Mouse (Mus musculus): ENCODE measurements around the gene Prrc2b.
A peak's percentile ranks its signal among the peaks of the same experiment; 100 is the strongest.

DNA sequence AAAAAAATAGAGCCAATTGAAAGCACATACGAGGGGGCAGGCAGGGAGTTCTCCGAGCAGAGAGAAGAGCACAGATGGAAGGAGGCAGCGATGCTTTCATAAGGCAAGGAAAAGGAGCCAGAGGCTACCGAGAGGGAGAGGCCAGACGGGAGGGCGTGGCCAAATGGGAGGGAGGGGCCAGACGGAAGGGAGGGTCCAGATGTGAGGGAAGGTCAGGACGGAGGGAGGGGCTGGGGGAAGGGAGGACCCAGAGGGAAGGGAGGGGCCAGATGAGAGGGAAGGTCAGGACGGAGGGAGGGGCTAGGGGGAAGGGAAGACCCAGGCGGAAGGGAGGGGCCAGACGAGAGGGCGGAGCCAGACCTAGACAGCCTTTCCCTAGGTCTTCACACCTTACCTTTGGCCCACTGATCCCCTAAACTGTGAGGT, 18.3 kb upstream of the Prrc2b start:
- no peak for TF ChIP-seq CTCF (IDR thresholded peaks at IDR 0.05; ENCODE audit: control insufficient read depth, insufficient read depth, insufficient replicate concordance, low read depth, low read length)
- TF ChIP-seq POLR2A (IDR thresholded peaks at IDR 0.05; ENCODE audit: control insufficient read depth, low read depth, low read length) = 0 out of 2 replicates have a peak, but pooled peaks have one; percentile 36

Data from testis, adult 2 months (tissue).